Mouse (Mus musculus): Measurements from ENCODE around the gene Prss36. TPM values are rescaled to one million over a fixed set of nuclear protein-coding genes. Genes with fewer than 3 reads are reported as not detected.

Prss36 gene
- total and polyA plus RNA-seq, 2 experiments: 8.7 to 18.2 TPM

DNA sequence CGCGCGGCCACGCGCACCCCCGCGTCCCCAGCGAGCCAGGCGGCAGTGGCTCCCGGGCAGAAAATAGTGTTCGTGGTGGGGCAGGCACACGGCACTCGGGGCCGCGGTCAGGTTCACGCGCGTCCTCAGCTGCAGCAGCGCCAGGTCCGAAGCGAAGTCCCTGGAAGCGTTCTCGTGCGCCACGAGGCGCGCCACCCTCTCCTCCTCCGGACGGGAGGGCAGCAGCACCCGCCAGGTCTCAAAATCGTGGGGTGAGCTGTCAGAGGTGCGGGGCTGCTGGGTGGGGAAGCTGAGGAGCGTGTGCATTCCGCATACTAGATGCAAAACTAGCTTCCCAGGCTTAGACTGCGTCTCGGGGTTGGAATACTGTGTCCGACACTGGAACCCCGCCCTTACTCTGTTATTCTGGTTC, 10.8 kb downstream of the Prss36 start:
- DNase-seq (ENCODE audit: extremely low read depth, low read depth, low spot score): no peak
- H3K79me2 ChIP-seq (ENCODE audit: control insufficient read depth, insufficient read depth, low read length): no peaks in the 10 kb centered on the region
- peak overlapping the region; percentile 85 for H3K9ac ChIP-seq (ENCODE audit: low read depth, low read length)
- TF ChIP-seq CTCF (IDR thresholded peaks at IDR 0.05; ENCODE audit: low read depth, low read length): no peak
- no peak for TF ChIP-seq POLR2A (IDR thresholded peaks at IDR 0.05; ENCODE audit: extremely low read depth, insufficient read depth, low read length)
- H3K4me3 ChIP-seq (ENCODE audit: insufficient read depth, low read depth, low read length): peak overlapping the region; percentile 78
- WGBS: 1% methylated on average over 38 of the region's 38 CpGs
- H3K36me3 ChIP-seq (ENCODE audit: control insufficient read depth, insufficient read depth, low read length): no peaks in the 10 kb centered on the region
- no peaks in the 10 kb centered on the region for H3K27me3 ChIP-seq (ENCODE audit: control insufficient read depth, insufficient read depth, low read length)
- no peak overlapping the region for H3K27ac ChIP-seq (replicated peaks; ENCODE audit: insufficient read depth, low read depth, low read length)
- peaks cover 8% of the 10 kb centered on the region for H3K4me1 ChIP-seq (ENCODE audit: control insufficient read depth, insufficient read depth, low read length)

DNA sequence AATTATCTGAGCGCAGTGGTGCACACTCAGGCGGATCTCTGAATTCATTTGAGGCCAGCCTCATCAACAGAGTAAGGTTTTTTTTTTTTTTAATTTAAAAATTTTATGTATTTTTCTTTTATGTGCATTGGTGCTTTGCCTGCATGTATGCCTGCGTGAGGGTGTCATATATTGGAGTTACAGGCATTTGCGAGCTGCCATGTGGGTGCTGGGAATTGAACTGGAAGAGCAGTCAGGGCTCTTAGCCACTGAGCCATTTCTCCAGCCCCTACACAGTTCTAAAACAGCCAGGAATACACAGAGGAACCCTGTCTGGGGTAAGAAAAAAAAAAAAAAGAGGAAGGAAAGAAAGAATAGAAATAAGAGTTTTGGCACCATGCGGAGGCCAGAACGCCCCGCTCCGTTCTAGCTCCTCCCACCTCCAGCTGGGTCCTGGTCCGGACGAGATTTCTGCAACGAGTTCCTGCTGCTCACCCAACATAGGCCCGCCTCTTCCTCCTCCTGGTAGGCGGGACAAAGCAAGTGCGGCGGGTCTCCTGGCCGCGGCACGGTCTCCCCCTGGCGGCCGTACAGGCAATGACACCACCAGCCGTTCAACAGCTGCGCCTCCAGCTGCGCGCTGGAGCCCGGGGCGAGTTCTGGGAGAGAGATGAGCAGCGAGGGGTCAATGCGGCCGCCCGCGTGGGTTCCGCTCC, 11.3 kb downstream of the Prss36 start:
- Histone ChIP-seq H3K4me3 (ENCODE audit: insufficient read depth, low read depth, low read length) (peak overlapping the region; percentile 78), H3K36me3 (ENCODE audit: control insufficient read depth, insufficient read depth, low read length) (no peaks in the 10 kb centered on the region), H3K27me3 (ENCODE audit: control insufficient read depth, insufficient read depth, low read length) (no peaks in the 10 kb centered on the region), H3K4me1 (ENCODE audit: control insufficient read depth, insufficient read depth, low read length) (peaks cover 12% of the 10 kb centered on the region), H3K9ac (ENCODE audit: low read depth, low read length) (peak overlapping the region; percentile 85), H3K79me2 (ENCODE audit: control insufficient read depth, insufficient read depth, low read length) (no peaks in the 10 kb centered on the region), H3K27ac (replicated peaks; ENCODE audit: insufficient read depth, low read depth, low read length) (peak overlapping the region; percentile 60; the same call in 1 of the 2 replicates)
- TF ChIP-seq POLR2A (IDR thresholded peaks at IDR 0.05; ENCODE audit: extremely low read depth, insufficient read depth, low read length) (peak; percentile 72), CTCF (IDR thresholded peaks at IDR 0.05; ENCODE audit: low read depth, low read length) (peak; percentile 91)
- peak; percentile 84 for DNase-seq (ENCODE audit: extremely low read depth, low read depth, low spot score)
- WGBS: 7% methylated on average over 32 of the region's 32 CpGs

DNA sequence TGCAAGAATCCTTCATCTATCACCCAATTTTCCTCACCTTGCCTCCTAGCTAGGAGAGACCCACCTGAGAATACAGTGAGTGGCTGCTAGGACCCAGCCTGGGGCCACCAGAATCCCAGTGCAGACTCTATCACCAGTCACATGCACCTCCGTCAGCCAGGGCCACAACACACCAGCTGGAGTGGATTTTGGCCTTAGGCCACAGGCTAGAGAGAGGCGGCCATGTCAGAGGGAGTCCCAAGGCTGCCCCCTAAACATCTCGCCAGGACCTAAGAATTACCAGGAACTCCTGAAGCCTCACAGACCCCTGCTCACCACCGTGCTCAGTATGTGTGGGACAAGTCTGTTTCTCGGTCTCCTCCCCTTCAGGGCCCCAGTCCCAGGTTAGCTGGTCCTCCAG, 12.4 kb downstream of the Prss36 start:
- TF ChIP-seq POLR2A (IDR thresholded peaks at IDR 0.05; ENCODE audit: extremely low read depth, insufficient read depth, low read length): no peak
- TF ChIP-seq CTCF (IDR thresholded peaks at IDR 0.05; ENCODE audit: low read depth, low read length): no peak
- no peaks in the 10 kb centered on the region for H3K79me2 ChIP-seq (ENCODE audit: control insufficient read depth, insufficient read depth, low read length)
- no peak overlapping the region for H3K9ac ChIP-seq (ENCODE audit: low read depth, low read length)
- 86% methylated on average over 5 of the region's 5 CpGs for WGBS
- H3K4me3 ChIP-seq (ENCODE audit: insufficient read depth, low read depth, low read length): no peak overlapping the region
- no peak overlapping the region for H3K27ac ChIP-seq (replicated peaks; ENCODE audit: insufficient read depth, low read depth, low read length)
- no peak for DNase-seq (ENCODE audit: extremely low read depth, low read depth, low spot score)
- no peaks in the 10 kb centered on the region for H3K27me3 ChIP-seq (ENCODE audit: control insufficient read depth, insufficient read depth, low read length)
- H3K4me1 ChIP-seq (ENCODE audit: control insufficient read depth, insufficient read depth, low read length): peaks cover 16% of the 10 kb centered on the region
- no peaks in the 10 kb centered on the region for H3K36me3 ChIP-seq (ENCODE audit: control insufficient read depth, insufficient read depth, low read length)

DNA sequence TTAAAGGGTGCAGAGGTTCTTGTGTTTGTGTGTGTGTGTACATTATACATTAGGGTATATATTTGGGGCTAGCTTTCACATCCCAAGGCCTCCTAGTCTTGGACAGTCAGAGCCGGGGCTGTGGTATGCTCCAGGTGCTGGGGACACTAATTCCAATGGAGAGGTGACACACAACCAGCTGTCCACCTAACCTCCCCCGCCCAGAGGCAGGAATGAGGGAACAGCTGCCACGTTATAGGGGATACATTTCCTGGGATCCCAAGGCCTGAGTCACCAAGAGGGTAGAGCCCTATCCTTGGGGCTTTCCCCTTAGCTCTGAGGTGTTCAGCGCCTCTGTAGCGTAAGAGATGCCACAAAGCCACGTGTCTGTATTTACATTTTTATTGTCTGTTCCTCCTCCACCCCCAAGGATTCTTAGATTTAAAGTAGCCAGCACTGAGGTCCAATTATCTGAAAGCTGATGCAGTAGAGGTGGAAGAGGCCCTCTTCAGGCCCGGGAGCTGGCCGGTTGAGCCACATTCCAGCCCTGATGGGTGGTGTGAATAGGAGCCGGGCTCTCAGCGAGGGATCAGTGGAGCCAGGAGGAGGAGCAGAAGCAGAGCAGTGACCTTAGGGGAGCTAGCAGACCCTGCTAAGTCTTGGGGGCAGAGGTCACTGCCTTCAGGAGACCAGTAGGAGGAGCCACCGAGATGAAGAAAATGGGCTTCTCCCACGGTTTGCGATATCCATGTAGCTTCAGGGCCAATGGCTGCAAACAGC, 14.1 kb downstream of the Prss36 start:
- TF ChIP-seq POLR2A (IDR thresholded peaks at IDR 0.05; ENCODE audit: extremely low read depth, insufficient read depth, low read length) (no peak), CTCF (IDR thresholded peaks at IDR 0.05; ENCODE audit: low read depth, low read length) (no peak)
- DNase-seq (ENCODE audit: extremely low read depth, low read depth, low spot score): no peak
- no peak overlapping the region for H3K4me3 ChIP-seq (ENCODE audit: insufficient read depth, low read depth, low read length)
- H3K9ac ChIP-seq (ENCODE audit: low read depth, low read length): peak overlapping the region; percentile 32
- H3K27me3 ChIP-seq (ENCODE audit: control insufficient read depth, insufficient read depth, low read length): no peaks in the 10 kb centered on the region
- no peaks in the 10 kb centered on the region for H3K36me3 ChIP-seq (ENCODE audit: control insufficient read depth, insufficient read depth, low read length)
- H3K79me2 ChIP-seq (ENCODE audit: control insufficient read depth, insufficient read depth, low read length): no peaks in the 10 kb centered on the region
- H3K27ac ChIP-seq (replicated peaks; ENCODE audit: insufficient read depth, low read depth, low read length): peak overlapping the region; percentile 67
- WGBS: 51% methylated on average over 13 of the region's 13 CpGs
- peaks cover 20% of the 10 kb centered on the region for H3K4me1 ChIP-seq (ENCODE audit: control insufficient read depth, insufficient read depth, low read length)

DNA sequence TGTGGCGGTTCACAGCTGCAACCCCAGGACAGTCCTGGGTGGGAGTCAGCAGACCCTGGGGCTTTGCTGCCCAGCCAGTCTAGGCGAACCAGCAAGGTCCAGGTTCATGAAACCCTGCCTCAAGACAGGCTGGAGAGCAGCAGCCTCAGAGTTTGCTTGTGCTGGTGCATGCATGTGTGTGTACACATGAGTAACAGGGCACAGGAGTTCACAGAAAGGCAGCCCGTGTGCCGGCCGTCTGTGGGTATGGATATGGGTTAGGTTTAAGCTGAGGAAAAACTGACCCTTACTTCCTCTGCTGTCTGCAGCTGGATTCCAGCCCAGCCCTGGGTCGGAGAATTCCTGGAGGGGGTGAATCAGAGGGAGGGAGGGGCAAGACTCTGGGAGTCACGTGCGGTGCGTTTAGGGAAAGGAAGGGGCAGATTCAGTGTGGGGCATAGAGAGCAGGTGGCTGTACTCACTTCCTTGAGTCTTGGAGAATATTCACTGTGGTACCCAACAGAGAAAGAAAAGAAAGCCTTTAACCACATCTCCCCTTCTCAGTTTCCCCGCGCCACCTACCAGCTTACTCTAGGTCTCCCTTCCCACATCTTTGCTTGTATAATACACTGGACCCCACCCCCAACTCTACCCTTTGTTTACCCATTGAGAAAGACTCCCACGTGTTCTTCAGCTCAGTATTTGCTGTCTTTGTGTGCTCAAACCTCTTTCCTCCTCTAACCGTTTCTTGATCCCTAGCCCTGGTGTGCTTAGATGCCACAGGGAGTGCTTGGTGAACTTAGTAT, 15.0 kb downstream of the Prss36 start:
- Histone ChIP-seq H3K27ac (replicated peaks; ENCODE audit: insufficient read depth, low read depth, low read length) (peak overlapping the region; percentile 88), H3K4me3 (ENCODE audit: insufficient read depth, low read depth, low read length) (peak overlapping the region; percentile 24; the same call in 1 of the 2 replicates), H3K9ac (ENCODE audit: low read depth, low read length) (peak overlapping the region; percentile 65), H3K36me3 (ENCODE audit: control insufficient read depth, insufficient read depth, low read length) (no peaks in the 10 kb centered on the region), H3K27me3 (ENCODE audit: control insufficient read depth, insufficient read depth, low read length) (no peaks in the 10 kb centered on the region), H3K4me1 (ENCODE audit: control insufficient read depth, insufficient read depth, low read length) (peaks cover 20% of the 10 kb centered on the region), H3K79me2 (ENCODE audit: control insufficient read depth, insufficient read depth, low read length) (no peaks in the 10 kb centered on the region)
- peak; percentile 84 for DNase-seq (ENCODE audit: extremely low read depth, low read depth, low spot score)
- TF ChIP-seq CTCF (IDR thresholded peaks at IDR 0.05; ENCODE audit: low read depth, low read length) (no peak), POLR2A (IDR thresholded peaks at IDR 0.05; ENCODE audit: extremely low read depth, insufficient read depth, low read length) (no peak)
- 16% methylated on average over 13 of the region's 13 CpGs for WGBS
